Mouse (Mus musculus): Measurements from ENCODE around the gene Gm9844.

DNA sequence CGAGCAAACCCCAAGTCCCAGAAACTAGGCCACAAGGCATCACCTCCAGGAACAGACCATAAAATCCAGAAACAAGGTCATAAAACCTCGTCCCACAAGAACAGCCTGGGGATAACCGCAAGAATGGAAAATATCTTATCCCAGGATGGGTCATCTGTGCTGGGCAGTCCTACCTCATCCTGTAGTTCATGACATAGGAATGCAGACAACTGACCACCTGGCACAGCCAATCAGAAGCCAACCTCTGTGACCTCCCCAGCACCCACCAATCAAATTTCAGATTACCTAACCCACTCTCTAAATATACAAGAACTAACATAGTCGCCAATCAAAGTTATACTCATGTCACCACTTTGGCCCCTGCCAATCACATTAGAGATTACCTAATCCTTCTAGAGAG, 21.0 kb upstream of the Gm9844 start:
- TF ChIP-seq CTCF (IDR thresholded peaks at IDR 0.05; ENCODE audit: extremely low read depth, insufficient read depth, insufficient read length, insufficient replicate concordance) (no peak), POLR2A (IDR thresholded peaks at IDR 0.05; ENCODE audit: low read depth, low read length) (no peak)

Data from spleen, adult 2 months (tissue).